Mouse (Mus musculus) megakaryocyte, embryonic 14.5 days (primary cell): ENCODE measurements around the gene Rhebl1. TPM values are rescaled to one million over a fixed set of nuclear protein-coding genes. Genes with fewer than 3 reads are reported as not detected.

Source experiments
- H3K27me3 ChIP-seq: replicated peaks from 2 replicates; pipeline ENCODE3; 2012; ENCODE audit warnings: inconsistent platforms
- H3K36me3 ChIP-seq: replicated peaks from 2 replicates; pipeline ENCODE3; 2012; ENCODE audit warnings: low read length, inconsistent platforms, mixed read lengths
- H3K4me1 ChIP-seq: 2 replicates; pipeline ENCODE4 v1.6.1; 2012; ENCODE audit warnings: inconsistent platforms
- H3K4me3 ChIP-seq: replicated peaks from 2 replicates; pipeline ENCODE3; 2012; ENCODE audit warnings: moderate library complexity, mild to moderate bottlenecking, inconsistent platforms
- H3K9me3 ChIP-seq: 2 replicates; pipeline ENCODE4 v1.6.1; 2012; ENCODE audit warnings: inconsistent platforms
- FLI1 ChIP-seq: IDR thresholded peaks from 2 replicates; pipeline ENCODE4 v1.6.1; 2012; ENCODE audit warnings: low read length, inconsistent platforms, mixed read lengths
- GATA1 ChIP-seq: IDR thresholded peaks from 3 replicates; pipeline ENCODE4 v1.6.1; 2012; ENCODE audit warnings: mixed read lengths, low read length, inconsistent platforms, borderline replicate concordance
- polyA plus RNA-seq: library from polyadenylated mRNA; stranded (reverse); fragments of >175 nt; gene quantifications from 2 replicates; pipeline ENCODE4 v1.2.3, GENCODE M21; 2012; ENCODE audit warnings: low replicate concordance; ENCODE audit not compliant: insufficient read depth

Gene Rhebl1
- polyA plus RNA-seq, 1 experiment: 0.19 TPM

DNA sequence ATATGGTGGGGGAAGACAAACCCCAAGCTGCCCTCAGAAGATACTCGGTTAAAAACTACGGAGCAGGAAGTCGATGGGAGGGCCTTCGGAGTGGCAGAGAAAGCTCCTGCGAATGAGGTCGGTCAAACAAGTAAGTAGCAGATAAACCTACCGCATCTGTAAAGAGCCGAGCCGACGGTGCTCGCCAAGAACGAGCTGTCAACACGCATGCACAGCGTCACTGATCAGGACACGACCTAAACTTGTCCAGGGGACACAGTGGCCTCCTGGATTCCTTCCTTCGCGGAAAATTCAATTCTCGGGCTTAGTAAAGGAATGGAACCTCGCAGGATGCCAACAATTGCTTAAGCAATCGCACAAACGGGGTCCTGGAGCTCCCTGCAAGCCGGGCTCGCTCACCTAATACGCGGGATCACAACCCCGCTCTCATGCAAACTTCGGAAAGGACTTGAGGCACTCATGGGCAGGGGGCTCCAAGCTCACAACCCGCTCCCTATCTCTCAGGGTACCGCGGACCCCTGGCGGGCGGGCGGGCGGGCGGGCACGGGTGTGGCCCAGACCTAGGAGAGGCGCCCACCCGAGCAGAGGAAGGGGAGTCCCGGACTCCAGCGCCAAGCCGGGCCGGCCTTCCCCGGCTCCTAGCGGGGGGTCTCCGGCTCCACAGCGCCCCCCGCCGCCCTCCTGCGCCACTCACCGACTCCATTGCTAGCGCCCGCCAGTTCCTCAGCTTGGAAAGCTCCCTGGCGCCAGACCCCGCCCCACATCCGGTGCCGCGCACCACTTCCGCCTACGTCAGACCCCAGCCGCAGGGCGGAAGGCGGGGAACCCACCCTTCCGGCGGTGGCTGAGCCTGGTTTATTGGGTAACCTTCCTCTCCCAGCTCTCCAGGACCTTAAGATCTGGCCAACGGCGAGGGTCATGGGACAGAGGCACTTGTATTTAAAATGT, 63.3 kb downstream of the Rhebl1 start, which contains the start of gene Prkag1:
Gene Prkag1 (minus strand): TSS at position 786 of the 948 bp plus-strand sequence.
- Histone ChIP-seq H3K4me1 (peaks cover 74% of the 10 kb centered on the region), H3K36me3 (peaks cover 60% of the 10 kb centered on the region)

More for the DNA sequence above, 63.3 kb downstream of the Rhebl1 start, which contains the start of gene Prkag1:
- TF ChIP-seq GATA1 (no peak), FLI1 (peak; percentile 99)
- H3K4me3 ChIP-seq: peak within 1 kb of the TSS; percentile 97
- no peaks in the 10 kb centered on the region for H3K9me3 ChIP-seq
- H3K27me3 ChIP-seq: no peaks in the 10 kb centered on the region

Other genes with a start within 250 kb of the Rhebl1 start
- 49.7 and 71.3 TPM in 2 replicates for gene Ddx23, start 231.6 kb downstream of the Rhebl1 start, polyA plus RNA-seq
- gene Rnd1, start 217.1 kb downstream of the Rhebl1 start, polyA plus RNA-seq: 1.2 TPM in 1 of 2 replicates, not detected in the other
- not detected in 2 replicates for gene Ccdc65, start 186.3 kb downstream of the Rhebl1 start, polyA plus RNA-seq
- 9.6 and 18.2 TPM in 2 replicates for gene Fkbp11, start 166.3 kb downstream of the Rhebl1 start, polyA plus RNA-seq
- 7.0 and 17.8 TPM in 2 replicates for gene Arf3, start 131.3 kb downstream of the Rhebl1 start, polyA plus RNA-seq
- gene Wnt10b, start 116.4 kb downstream of the Rhebl1 start, polyA plus RNA-seq: not detected in 2 replicates
- gene Wnt1, start 104.7 kb downstream of the Rhebl1 start, polyA plus RNA-seq: not detected in 2 replicates
- 0.32 and 0.73 TPM in 2 replicates for gene Ddn, start 85.0 kb downstream of the Rhebl1 start, polyA plus RNA-seq
- gene Prkag1, start 63.0 kb downstream of the Rhebl1 start, polyA plus RNA-seq: 237 and 264 TPM in 2 replicates
- gene Kmt2d, start 23.3 kb downstream of the Rhebl1 start, polyA plus RNA-seq: 11.9 and 17.8 TPM in 2 replicates
- not detected in 2 replicates for gene Dhh, start 4.0 kb upstream of the Rhebl1 start, polyA plus RNA-seq
- gene Lmbr1l, start 23.7 kb upstream of the Rhebl1 start, polyA plus RNA-seq: 0.87 and 4.8 TPM in 2 replicates
- gene Tuba1b, start 40.0 kb upstream of the Rhebl1 start, polyA plus RNA-seq: 19.4 and 182 TPM in 2 replicates
- gene Gm49450, start 59.0 kb upstream of the Rhebl1 start, polyA plus RNA-seq: 2.5 and 169 TPM in 2 replicates
- gene Tuba1a, start 59.2 kb upstream of the Rhebl1 start, polyA plus RNA-seq: 40.3 and 115 TPM in 2 replicates
- 62.0 and 103 TPM in 2 replicates for gene Tuba1c, start 135.4 kb upstream of the Rhebl1 start, polyA plus RNA-seq
- gene Prph, start 160.6 kb upstream of the Rhebl1 start, polyA plus RNA-seq: not detected in 2 replicates
- 27.8 and 75.4 TPM in 2 replicates for gene Troap, start 180.0 kb upstream of the Rhebl1 start, polyA plus RNA-seq
- gene C1ql4, start 193.3 kb upstream of the Rhebl1 start, polyA plus RNA-seq: not detected in 2 replicates
- gene Dnajc22, start 198.6 kb upstream of the Rhebl1 start, polyA plus RNA-seq: not detected in 2 replicates
- 5.3 and 8.2 TPM in 2 replicates for gene Spats2, start 231.4 kb upstream of the Rhebl1 start, polyA plus RNA-seq